Comparison of ENCODE assay signal across 9 mouse cellular contexts in the genomic region with DNA sequence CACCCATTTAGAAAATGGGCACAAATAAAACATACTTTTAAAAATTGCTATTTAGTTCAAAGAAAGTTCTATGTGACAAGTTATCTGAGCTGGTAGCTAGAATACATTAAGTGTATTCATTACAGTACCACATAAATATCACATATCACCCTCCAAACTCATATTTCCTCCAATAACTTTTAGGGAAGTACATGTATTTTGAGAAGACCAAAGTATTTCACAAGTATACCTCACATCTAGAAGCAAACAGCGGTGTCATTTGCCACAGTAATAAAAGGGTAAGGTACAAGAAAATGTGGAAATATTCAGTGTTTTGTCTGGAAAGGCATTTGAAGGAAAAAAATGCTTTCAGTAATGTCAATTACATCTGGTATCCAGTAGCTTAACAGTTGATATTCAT. TPM values are rescaled to one million over a fixed set of nuclear protein-coding genes. Genes with fewer than 3 reads are reported as not detected.
A peak's percentile ranks its signal among the peaks of the same experiment; 100 is the strongest.
DNase-seq lines count a peak whose midpoint lies in the region; ATAC-seq lines count a peak whose summit lies in the region.
"Had no signal": no experiment of that assay in that cellular context is flagged by ENCODE, and none has a peak within 500 bp of the region (broad histone marks: within the 10 kb centered on the region; RNA-seq: fewer than 3 reads in every experiment).

No protein-coding gene starts in this region.

- H3K27ac ChIP-seq in kidney, embryonic 14.5 days (ENCODE audit: low read depth, low read length), result no peak overlapping the region
- no peak overlapping the region for H3K27ac ChIP-seq in forebrain, embryonic 10.5 days
- no peak overlapping the region for H3K27ac ChIP-seq in limb, embryonic 11.5 days (replicated peaks; ENCODE audit: low read depth, low read length)
- no peak overlapping the region for H3K27ac ChIP-seq in neural tube, embryonic 12.5 days

- H3K27me3 ChIP-seq in kidney, embryonic 14.5 days (ENCODE audit: control insufficient read depth, insufficient read depth, low read length), result no peaks in the 10 kb centered on the region
- H3K27me3 ChIP-seq in forebrain, embryonic 10.5 days (ENCODE audit: poor library complexity, severe bottlenecking), result no peaks in the 10 kb centered on the region
- H3K27me3 ChIP-seq in limb, embryonic 11.5 days (ENCODE audit: control insufficient read depth, insufficient read depth, low read length), result no peaks in the 10 kb centered on the region
- H3K27me3 ChIP-seq in neural tube, embryonic 12.5 days (replicated peaks), result no peaks in the 10 kb centered on the region

- no peaks in the 10 kb centered on the region for H3K36me3 ChIP-seq in kidney, embryonic 14.5 days (ENCODE audit: control insufficient read depth, insufficient read depth, low read length)
- H3K36me3 ChIP-seq in forebrain, embryonic 10.5 days (replicated peaks), result peaks cover 39% of the 10 kb centered on the region
- H3K36me3 ChIP-seq in limb, embryonic 11.5 days (ENCODE audit: control insufficient read depth, insufficient read depth, low read length), result no peaks in the 10 kb centered on the region
- peaks cover 8% of the 10 kb centered on the region; the same call in 1 of the 2 replicates for H3K36me3 ChIP-seq in neural tube, embryonic 12.5 days

- H3K9ac ChIP-seq in kidney, embryonic 14.5 days (ENCODE audit: low read depth, low read length), result peak overlapping the region; percentile 84; the same call in 1 of the 2 replicates
- H3K9ac ChIP-seq in limb, embryonic 11.5 days (ENCODE audit: low read length), result no peak overlapping the region
- H3K9ac ChIP-seq in neural tube, embryonic 12.5 days, result no peak overlapping the region

- H3K4me3 ChIP-seq in kidney, embryonic 14.5 days (ENCODE audit: low read length), result peak overlapping the region; percentile 79; the same call in 1 of the 2 replicates
- H3K4me3 ChIP-seq in forebrain, embryonic 10.5 days, result peak overlapping the region; percentile 93
- no peak overlapping the region for H3K4me3 ChIP-seq in limb, embryonic 11.5 days (ENCODE audit: low read depth, low read length)
- H3K4me3 ChIP-seq in neural tube, embryonic 12.5 days, result no peak overlapping the region

- ATAC-seq in kidney, embryonic 14.5 days (ENCODE audit: low FRiP score, low TSS enrichment), result no peak
- no peak for ATAC-seq in limb, embryonic 11.5 days (ENCODE audit: insufficient number of reproducible peaks, low FRiP score, low TSS enrichment, low read depth)
- no peak for ATAC-seq in neural tube, embryonic 12.5 days (ENCODE audit: low FRiP score, low read depth)

- no peaks in the 10 kb centered on the region for H3K9me3 ChIP-seq in kidney, embryonic 14.5 days (ENCODE audit: control insufficient read depth, low read length)
- H3K9me3 ChIP-seq in forebrain, embryonic 10.5 days, result peaks cover 20% of the 10 kb centered on the region; the same call in 1 of the 2 replicates
- H3K9me3 ChIP-seq in limb, embryonic 11.5 days (ENCODE audit: control insufficient read depth, low read length), result no peaks in the 10 kb centered on the region
- H3K9me3 ChIP-seq in neural tube, embryonic 12.5 days, result 0 out of 2 replicates have a peak, but pooled peaks cover 4% of the 10 kb centered on the region

- 86% methylated on average over 1 of the region's 1 CpGs for WGBS in kidney, embryonic 14.5 days
- WGBS in forebrain, embryonic 10.5 days, result 92% methylated on average over 1 of the region's 1 CpGs
- 89% methylated on average over 1 of the region's 1 CpGs for WGBS in limb, embryonic 11.5 days
- 95% methylated on average over 1 of the region's 1 CpGs for WGBS in neural tube, embryonic 12.5 days

- peak overlapping the region; percentile 72 for H3K4me2 ChIP-seq in kidney, embryonic 14.5 days (replicated peaks; ENCODE audit: low read depth, low read length)
- H3K4me2 ChIP-seq in limb, embryonic 11.5 days (ENCODE audit: low read depth, severe bottlenecking), result peak overlapping the region; percentile 49
- H3K4me2 ChIP-seq in neural tube, embryonic 12.5 days (replicated peaks), result peak overlapping the region; percentile 75

- H3K4me1 ChIP-seq in kidney, embryonic 14.5 days (ENCODE audit: control insufficient read depth, insufficient read depth, low read length), result peaks cover 8% of the 10 kb centered on the region
- H3K4me1 ChIP-seq in forebrain, embryonic 10.5 days, result peaks cover 22% of the 10 kb centered on the region
- 0 out of 2 replicates have a peak, but pooled peaks cover 3% of the 10 kb centered on the region for H3K4me1 ChIP-seq in limb, embryonic 11.5 days (ENCODE audit: control insufficient read depth, insufficient read depth, low read length)
- peaks cover 15% of the 10 kb centered on the region for H3K4me1 ChIP-seq in neural tube, embryonic 12.5 days

- no peak for DNase-seq in kidney, postnatal 14 days
- no peak for DNase-seq in forebrain, embryonic 10.5 days (ENCODE audit: extremely low spot score, low spot score)
- DNase-seq in limb, embryonic 11.5 days (ENCODE audit: low spot score), result no peak
- DNase-seq in thymus, postnatal 0 days (ENCODE audit: low spot score), result no peak
- no peak for DNase-seq in urinary bladder, postnatal 14 days (ENCODE audit: low spot score)
- no peak for DNase-seq in left cerebral cortex, adult 9 months (ENCODE audit: low spot score in 2 of 2)
- DNase-seq: cerebellum, adult 11-12 months had no signal

RNA-seq across cellular contexts. Expression of a gene that starts 2.0 kb away (rescaled TPM):
- polyA plus RNA-seq in kidney, embryonic 14.5 days (2014; fragmentation: Nextera tagmentation; extraction: Ambion mirVana), result 53.5 and 53.8 TPM in 2 replicates
- 32.4 and 34.9 TPM in 2 replicates for polyA plus RNA-seq in forebrain, embryonic 10.5 days (2016; fragmentation: Nextera tagmentation; extraction: Ambion mirVana)
- 45.6 and 45.7 TPM in 2 replicates for polyA plus RNA-seq in limb, embryonic 11.5 days (2014; fragmentation: Nextera tagmentation; extraction: Ambion mirVana)
- polyA plus RNA-seq in neural tube, embryonic 12.5 days (2016; fragmentation: Nextera tagmentation; extraction: Ambion mirVana), result 38.2 and 40.3 TPM in 2 replicates
- 19.7 and 22.5 TPM in 2 replicates for polyA plus RNA-seq in thymus, postnatal 0 days (2015; fragmentation: Nextera tagmentation; extraction: Ambion mirVana)

Comparison
In these comparisons a context has a peak if more than half of its experiments do, and no peak if none do; other contexts are left out.
1. H3K4me3 ChIP-seq: peak in kidney, embryonic 14.5 days (single experiment) and forebrain, embryonic 10.5 days (single experiment); none in limb, embryonic 11.5 days (single experiment) and neural tube, embryonic 12.5 days (single experiment).
2. Peak in every context shown above with its lines, with median percentiles within 50 percentile points of each other: H3K4me2 ChIP-seq.